Mouse (Mus musculus): ENCODE measurements around the gene Lmtk2. TPM values are rescaled to one million over a fixed set of nuclear protein-coding genes. Genes with fewer than 3 reads are reported as not detected.

Gene Lmtk2
- total and polyA plus RNA-seq, 3 experiments = 12.6 to 14.8 TPM; not detected in 1

GRCm38 (mm10) chr5:144223899-144224816 lies 123.9 kb downstream of the Lmtk2 start:
- Histone ChIP-seq H3K4me3 (ENCODE audit: control insufficient read depth in 1 of 2, insufficient read depth in 1 of 2, low read depth in 2 of 2, low read length in 2 of 2) (peak overlapping the region; percentile 82 to 94), H3K27me3 (ENCODE audit: control insufficient read depth in 1 of 2, insufficient read depth in 2 of 2, low read length in 2 of 2) (no peaks in the 10 kb centered on the region), H3K36me3 (ENCODE audit: control insufficient read depth in 1 of 2, insufficient read depth in 2 of 2, low read length in 2 of 2) (no peaks in the 10 kb centered on the region; a peak in 1 of 4 replicates), H3K4me1 (ENCODE audit: control insufficient read depth in 1 of 2, insufficient read depth in 2 of 2, low read length in 2 of 2) (peaks cover 0 to 9% of the 10 kb centered on the region in 2 experiments; a peak in 1 of 4 replicates), H3K9ac (ENCODE audit: control insufficient read depth, low read depth, low read length, poor library complexity, severe bottlenecking) (peak overlapping the region; percentile 84), H3K79me2 (ENCODE audit: control insufficient read depth, insufficient read depth, low read length, poor library complexity) (no peaks in the 10 kb centered on the region), H3K9me3 (replicated peaks; ENCODE audit: insufficient read depth, low read length) (no peaks in the 10 kb centered on the region), H3K27ac (ENCODE audit: control insufficient read depth, low read depth, low read length) (peak overlapping the region; percentile 68)
- TF ChIP-seq ETS1 (IDR thresholded peaks at IDR 0.05; ENCODE audit: low read depth, low read length) = no peak
- TF ChIP-seq GABPA (IDR thresholded peaks at IDR 0.05; ENCODE audit: low read depth, low read length) = no peak
- no peak for TF ChIP-seq UBTF (IDR thresholded peaks at IDR 0.05; ENCODE audit: borderline replicate concordance, insufficient read depth, low read depth, low read length)
- TF ChIP-seq TBP (IDR thresholded peaks at IDR 0.05; ENCODE audit: low read depth, low read length) = no peak
- no peak for TF ChIP-seq GATA1 (IDR thresholded peaks at IDR 0.05; ENCODE audit: low read depth, low read length)
- TF ChIP-seq USF2 (IDR thresholded peaks at IDR 0.05; ENCODE audit: borderline replicate concordance in 1 of 2, insufficient read depth in 1 of 2, low read depth in 1 of 2, low read length in 2 of 2) = no peak
- TF ChIP-seq CHD1 (IDR thresholded peaks at IDR 0.05; ENCODE audit: low read depth, low read length) = no peak
- TF ChIP-seq CTCF (IDR thresholded peaks at IDR 0.05 in 2 of 3, conservative IDR thresholded peaks at IDR 0.05 in 1 of 3; ENCODE audit: control insufficient read depth in 1 of 3, insufficient read depth in 1 of 3, low read depth in 2 of 3, low read length in 3 of 3, poor library complexity in 1 of 3, severe bottlenecking in 1 of 3) = peak; percentile 11 to 30 (median 16); a peak in 2 of 6 replicates
- no peak for TF ChIP-seq MAFK (IDR thresholded peaks at IDR 0.05; ENCODE audit: borderline replicate concordance, low read depth, low read length)
- TF ChIP-seq MYB (IDR thresholded peaks at IDR 0.05; ENCODE audit: low read depth, low read length) = no peak
- TF ChIP-seq ZNF384 (IDR thresholded peaks at IDR 0.05; ENCODE audit: low read depth, low read length) = no peak
- TF ChIP-seq POLR2AphosphoS2 (IDR thresholded peaks at IDR 0.05; ENCODE audit: low read length) = no peak
- no peak for TF ChIP-seq ZKSCAN1 (IDR thresholded peaks at IDR 0.05; ENCODE audit: low read depth, low read length)
- TF ChIP-seq TCF12 (IDR thresholded peaks at IDR 0.05; ENCODE audit: low read depth, low read length) = no peak
- TF ChIP-seq NRF1 (IDR thresholded peaks at IDR 0.05; ENCODE audit: insufficient read depth, low read depth, low read length, poor library complexity, severe bottlenecking) = no peak
- no peak for TF ChIP-seq E2F4 (IDR thresholded peaks at IDR 0.05; ENCODE audit: borderline replicate concordance, low read depth, low read length)
- peak; percentile 67; the same call in 1 of the 2 replicates for TF ChIP-seq BHLHE40 (IDR thresholded peaks at IDR 0.05; ENCODE audit: borderline replicate concordance, low read depth, low read length)
- TF ChIP-seq SMC3 (IDR thresholded peaks at IDR 0.05; ENCODE audit: low read depth, low read length) = peak; percentile 23; the same call in 1 of the 2 replicates
- TF ChIP-seq MXI1 (IDR thresholded peaks at IDR 0.05; ENCODE audit: low read depth, low read length) = peak; percentile 68; the same call in 1 of the 2 replicates
- TF ChIP-seq MYC (IDR thresholded peaks at IDR 0.05; ENCODE audit: low read depth, low read length) = peak; percentile 30; the same call in 1 of the 2 replicates
- DNase-seq (ENCODE audit: low read depth, low spot score) = peak; percentile 43
